Mouse (Mus musculus) kidney, embryonic 15.5 days (tissue): ENCODE data around the gene Mcl1. TPM values are rescaled to one million over a fixed set of nuclear protein-coding genes. Genes with fewer than 3 reads are reported as not detected.

ENCODE experiments used
- ATAC-seq: fragments of 200-750 bp; cut with Nextera tagmentation; replicated peaks from 2 replicates; pipeline ENCODE4 v1.8.0; 2017; ENCODE audit warnings: moderate TSS enrichment; ENCODE audit not compliant: low FRiP score
- H3K27ac ChIP-seq: fragments of 300-500 bp; sonication (generic); 2 replicates; pipeline ENCODE4 v1.5.1; 2015; ENCODE audit warnings: mild to moderate bottlenecking, inconsistent platforms
- H3K27me3 ChIP-seq: fragments of 300-500 bp; sonication (generic); 2 replicates; pipeline ENCODE4 v1.6.1; 2015; ENCODE audit warnings: inconsistent platforms
- H3K36me3 ChIP-seq: fragments of 300-500 bp; sonication (generic); 2 replicates; pipeline ENCODE4 v1.6.1; 2015; ENCODE audit warnings: inconsistent platforms
- H3K4me1 ChIP-seq: fragments of 300-500 bp; sonication (generic); 2 replicates; pipeline ENCODE4 v1.6.1; 2015; ENCODE audit warnings: inconsistent platforms
- H3K4me2 ChIP-seq: fragments of 300-500 bp; sonication (generic); 2 replicates; pipeline ENCODE4 v1.6.1; 2015; ENCODE audit warnings: moderate library complexity, mild to moderate bottlenecking, inconsistent platforms
- H3K4me3 ChIP-seq: fragments of 300-500 bp; sonication (generic); replicated peaks from 2 replicates; pipeline ENCODE4 v1.5.1; 2015; ENCODE audit warnings: mild to moderate bottlenecking, inconsistent platforms
- H3K9ac ChIP-seq: fragments of 300-500 bp; sonication (generic); 2 replicates; pipeline ENCODE4 v1.6.1; 2015; ENCODE audit warnings: mild to moderate bottlenecking, inconsistent platforms
- H3K9me3 ChIP-seq: fragments of 300-500 bp; sonication (generic); replicated peaks from 2 replicates; pipeline ENCODE4 v1.6.1; 2016; ENCODE audit warnings: inconsistent platforms
- WGBS: fragments of 180-500 bp; shearing (Covaris S2); methylation state at CpG from one replicate; pipeline ENCODE4 v1.1.7; 2015; ENCODE audit warnings: mixed read lengths; 5-methylcytosine and 5-hydroxymethylcytosine counted together
- polyA plus RNA-seq: library from polyadenylated mRNA; unstranded; fragments of >200 nt; fragmentation: Nextera tagmentation; extraction: Ambion mirVana; gene quantifications from 2 replicates; pipeline ENCODE4 v1.2.1, GENCODE M21; 2015

The Mcl1 gene
- polyA plus RNA-seq, 1 experiment from 2014 or later, result 51.2 TPM

GRCm38 (mm10) chr3:95693821-95694807, 35.5 kb downstream of the Mcl1 start:
- Histone ChIP-seq H3K27me3 (no peaks in the 10 kb centered on the region), H3K4me2 (no peak overlapping the region), H3K9me3 (no peaks in the 10 kb centered on the region), H3K36me3 (no peaks in the 10 kb centered on the region), H3K4me1 (peaks cover 38% of the 10 kb centered on the region), H3K9ac (no peak overlapping the region), H3K4me3 (no peak overlapping the region), H3K27ac (no peak overlapping the region)
- WGBS, result 54% methylated on average over 11 of the region's 11 CpGs
- ATAC-seq, result no peak

- no peak for ATAC-seq
- Histone ChIP-seq H3K4me1 (peaks cover 32% of the 10 kb centered on the region), H3K4me3 (no peak overlapping the region), H3K9ac (no peak overlapping the region), H3K4me2 (no peak overlapping the region), H3K36me3 (no peaks in the 10 kb centered on the region), H3K9me3 (no peaks in the 10 kb centered on the region), H3K27me3 (no peaks in the 10 kb centered on the region), H3K27ac (no peak overlapping the region)
- 90% methylated on average over 11 of the region's 11 CpGs for WGBS
Measured at GRCm38 (mm10) chr3:95694808-95695703, 36.5 kb downstream of the Mcl1 start.

GRCm38 (mm10) chr3:95695796-95696195, 37.2 kb downstream of the Mcl1 start:
- H3K27ac ChIP-seq, result no peak overlapping the region
- no peak overlapping the region for H3K4me2 ChIP-seq
- H3K4me3 ChIP-seq, result no peak overlapping the region
- H3K27me3 ChIP-seq, result no peaks in the 10 kb centered on the region
- no peak overlapping the region for H3K9ac ChIP-seq
- H3K9me3 ChIP-seq, result no peaks in the 10 kb centered on the region
- 36% methylated on average over 3 of the region's 3 CpGs for WGBS
- H3K4me1 ChIP-seq, result peaks cover 33% of the 10 kb centered on the region
- no peaks in the 10 kb centered on the region for H3K36me3 ChIP-seq
- no peak for ATAC-seq

- Histone ChIP-seq H3K4me2 (no peak overlapping the region), H3K4me1 (peaks cover 39% of the 10 kb centered on the region), H3K4me3 (no peak overlapping the region), H3K9ac (no peak overlapping the region), H3K9me3 (no peaks in the 10 kb centered on the region), H3K36me3 (no peaks in the 10 kb centered on the region), H3K27ac (peak overlapping the region; percentile 7; the same call in 1 of the 2 replicates), H3K27me3 (no peaks in the 10 kb centered on the region)
- WGBS, result 20% methylated on average over 7 of the region's 7 CpGs
- ATAC-seq, result no peak
Measured at GRCm38 (mm10) chr3:95696360-95696759, 37.8 kb downstream of the Mcl1 start.

GRCm38 (mm10) chr3:95698286-95698685, 39.7 kb downstream of the Mcl1 start:
- no peak overlapping the region for H3K4me3 ChIP-seq
- WGBS, result 88% methylated on average over 4 of the region's 4 CpGs
- no peak overlapping the region for H3K27ac ChIP-seq
- no peaks in the 10 kb centered on the region for H3K36me3 ChIP-seq
- H3K4me2 ChIP-seq, result no peak overlapping the region
- no peak for ATAC-seq
- H3K9me3 ChIP-seq, result no peaks in the 10 kb centered on the region
- no peaks in the 10 kb centered on the region for H3K27me3 ChIP-seq
- peaks cover 50% of the 10 kb centered on the region for H3K4me1 ChIP-seq
- H3K9ac ChIP-seq, result no peak overlapping the region

- no peaks in the 10 kb centered on the region for H3K36me3 ChIP-seq
- H3K27ac ChIP-seq, result peak overlapping the region; percentile 33; the same call in 1 of the 2 replicates
- no peak overlapping the region for H3K4me3 ChIP-seq
- H3K4me2 ChIP-seq, result no peak overlapping the region
- H3K27me3 ChIP-seq, result no peaks in the 10 kb centered on the region
- no peak overlapping the region for H3K9ac ChIP-seq
- H3K4me1 ChIP-seq, result peaks cover 40% of the 10 kb centered on the region
- 62% methylated on average over 6 of the region's 6 CpGs for WGBS
- no peak; the same call in 1 of the 2 replicates for ATAC-seq
- no peaks in the 10 kb centered on the region for H3K9me3 ChIP-seq
Measured at GRCm38 (mm10) chr3:95700233-95700681, 41.7 kb downstream of the Mcl1 start.

GRCm38 (mm10) chr3:95701085-95701484, 42.5 kb downstream of the Mcl1 start:
- no peaks in the 10 kb centered on the region for H3K36me3 ChIP-seq
- H3K27me3 ChIP-seq, result no peaks in the 10 kb centered on the region
- no peak for ATAC-seq
- 86% methylated on average over 2 of the region's 2 CpGs for WGBS
- peaks cover 35% of the 10 kb centered on the region for H3K4me1 ChIP-seq
- H3K9ac ChIP-seq, result no peak overlapping the region
- H3K27ac ChIP-seq, result peak overlapping the region; percentile 91
- no peaks in the 10 kb centered on the region for H3K9me3 ChIP-seq
- H3K4me3 ChIP-seq, result no peak overlapping the region
- no peak overlapping the region for H3K4me2 ChIP-seq

GRCm38 (mm10) chr3:95701877-95702540, 43.4 kb downstream of the Mcl1 start:
- H3K4me1 ChIP-seq, result peaks cover 28% of the 10 kb centered on the region

GRCm38 (mm10) chr3:95703276-95703675, 44.7 kb downstream of the Mcl1 start:
- H3K27me3 ChIP-seq, result no peaks in the 10 kb centered on the region
- H3K4me3 ChIP-seq, result no peak overlapping the region
- no peak overlapping the region for H3K4me2 ChIP-seq
- H3K27ac ChIP-seq, result no peak overlapping the region
- no peaks in the 10 kb centered on the region for H3K36me3 ChIP-seq
- 86% methylated on average over 3 of the region's 3 CpGs for WGBS
- H3K9me3 ChIP-seq, result no peaks in the 10 kb centered on the region
- H3K9ac ChIP-seq, result no peak overlapping the region
- no peak for ATAC-seq
- H3K4me1 ChIP-seq, result peaks cover 28% of the 10 kb centered on the region

More at GRCm38 (mm10) chr3:95701877-95702540, 43.4 kb downstream of the Mcl1 start:
- Histone ChIP-seq H3K4me3 (peak overlapping the region; percentile 40), H3K9ac (peak overlapping the region; percentile 58), H3K4me2 (peak overlapping the region; percentile 75), H3K36me3 (no peaks in the 10 kb centered on the region), H3K27ac (peak overlapping the region; percentile 91), H3K9me3 (no peaks in the 10 kb centered on the region), H3K27me3 (no peaks in the 10 kb centered on the region)
- 5% methylated on average over 24 of the region's 24 CpGs for WGBS
- peak; percentile 96 for ATAC-seq

- H3K4me1 ChIP-seq, result peaks cover 28% of the 10 kb centered on the region
- H3K4me3 ChIP-seq, result no peak overlapping the region
- H3K36me3 ChIP-seq, result no peaks in the 10 kb centered on the region
- no peak overlapping the region for H3K27ac ChIP-seq
- no peak overlapping the region for H3K9ac ChIP-seq
- no peak overlapping the region for H3K4me2 ChIP-seq
- ATAC-seq, result no peak
- no peaks in the 10 kb centered on the region for H3K27me3 ChIP-seq
- WGBS, result 85% methylated on average over 4 of the region's 4 CpGs
- H3K9me3 ChIP-seq, result no peaks in the 10 kb centered on the region
Measured at GRCm38 (mm10) chr3:95704612-95705011, 46.0 kb downstream of the Mcl1 start.

GRCm38 (mm10) chr3:95706273-95706672, 47.7 kb downstream of the Mcl1 start:
- ATAC-seq, result no peak
- H3K27me3 ChIP-seq, result no peaks in the 10 kb centered on the region
- H3K4me2 ChIP-seq, result no peak overlapping the region
- H3K4me3 ChIP-seq, result no peak overlapping the region
- peaks cover 12% of the 10 kb centered on the region for H3K4me1 ChIP-seq
- no peaks in the 10 kb centered on the region for H3K36me3 ChIP-seq
- no peak overlapping the region for H3K27ac ChIP-seq
- H3K9me3 ChIP-seq, result no peaks in the 10 kb centered on the region
- H3K9ac ChIP-seq, result no peak overlapping the region
- WGBS, result 92% methylated on average over 4 of the region's 4 CpGs
